ENCODE assay signal across 16 mouse cellular contexts in genomic region chr7:79517581-79518337, GRCm38 (mm10). TPM values are rescaled to one million over a fixed set of nuclear protein-coding genes. Genes with fewer than 3 reads are reported as not detected.
DNase-seq lines count a peak whose midpoint lies in the region; ATAC-seq and TF ChIP-seq lines count a peak whose summit lies in the region.
"Had no signal": no experiment of that assay in that cellular context is flagged by ENCODE, and none has a peak within 500 bp of the region (broad histone marks: within the 10 kb centered on the region; RNA-seq: fewer than 3 reads in every experiment).

No protein-coding gene starts in this region.

- no peak for TF ChIP-seq POLR2A in brain, embryonic 14.5 days (IDR thresholded peaks at IDR 0.05; ENCODE audit: borderline replicate concordance, extremely low read depth, insufficient read depth, insufficient read length, poor library complexity, severe bottlenecking)

- H3K27ac ChIP-seq in hindbrain, embryonic 11.5 days (ENCODE audit: low read depth, low read length) = peak overlapping the region; percentile 99
- H3K27ac ChIP-seq in midbrain, embryonic 14.5 days (replicated peaks; ENCODE audit: low read depth, low read length) = peak overlapping the region; percentile 93
- H3K27ac ChIP-seq: kidney, postnatal 0 days; limb, embryonic 13.5 days; stomach, embryonic 15.5 days had no signal

- H3K4me3 ChIP-seq in hindbrain, embryonic 11.5 days (ENCODE audit: low read depth, low read length) = no peak overlapping the region
- H3K4me3 ChIP-seq in midbrain, embryonic 14.5 days (replicated peaks; ENCODE audit: low read depth, low read length) = no peak overlapping the region
- H3K4me3 ChIP-seq: limb, embryonic 13.5 days; stomach, embryonic 15.5 days had no signal

- peaks cover 17% of the 10 kb centered on the region for H3K27me3 ChIP-seq in hindbrain, embryonic 11.5 days (ENCODE audit: control insufficient read depth, insufficient read depth, low read length)
- peaks cover 4% of the 10 kb centered on the region; the same call in 1 of the 2 replicates for H3K27me3 ChIP-seq in midbrain, embryonic 14.5 days (ENCODE audit: control insufficient read depth, insufficient read depth, low read length)

- TF ChIP-seq CTCF in brain, embryonic 14.5 days (IDR thresholded peaks at IDR 0.05; ENCODE audit: borderline replicate concordance, extremely low read depth, insufficient read depth, insufficient read length) = no peak

- WGBS in hindbrain, embryonic 11.5 days = 46% methylated on average over 5 of the region's 5 CpGs
- 10% methylated on average over 5 of the region's 5 CpGs for WGBS in midbrain, embryonic 14.5 days

- peak overlapping the region; percentile 49 for H3K9ac ChIP-seq in hindbrain, embryonic 11.5 days (ENCODE audit: low read depth, low read length)
- peak overlapping the region; percentile 28; the same call in 1 of the 2 replicates for H3K9ac ChIP-seq in midbrain, embryonic 14.5 days (replicated peaks; ENCODE audit: low read length)
- H3K9ac ChIP-seq: limb, embryonic 13.5 days; stomach, embryonic 15.5 days had no signal

- no peaks in the 10 kb centered on the region for H3K36me3 ChIP-seq in hindbrain, embryonic 11.5 days (ENCODE audit: control insufficient read depth, insufficient read depth, low read length)
- H3K36me3 ChIP-seq in midbrain, embryonic 14.5 days (ENCODE audit: control insufficient read depth, insufficient read depth, low read length) = peaks cover 6% of the 10 kb centered on the region
- H3K36me3 ChIP-seq: limb, embryonic 13.5 days; stomach, embryonic 15.5 days had no signal

- peaks cover 40% of the 10 kb centered on the region for H3K4me1 ChIP-seq in hindbrain, embryonic 11.5 days (replicated peaks; ENCODE audit: control insufficient read depth, insufficient read depth, low read length)
- H3K4me1 ChIP-seq in midbrain, embryonic 14.5 days (ENCODE audit: control insufficient read depth, insufficient read depth, low read length) = peaks cover 83% of the 10 kb centered on the region

- peak; percentile 22 for DNase-seq in 416B (ENCODE audit: low read depth)
- peak; percentile 88 for DNase-seq in brain, embryonic 14.5 days (ENCODE audit: low read depth)
- DNase-seq in hindbrain, embryonic 11.5 days (ENCODE audit: low spot score) = no peak
- peak; percentile 71 for DNase-seq in midbrain, embryonic 14.5 days
- DNase-seq in kidney, postnatal 36 days = no peak
- DNase-seq in urinary bladder, postnatal 4 days (ENCODE audit: low spot score in 2 of 2) = no peak
- DNase-seq in kidney, postnatal 10 days = no peak
- no peak for DNase-seq in spleen, postnatal 10 days (ENCODE audit: low spot score in 2 of 2)
- DNase-seq: gastrocnemius, postnatal 36 days; layer of hippocampus, postnatal 36 days; lung, adult 18-20 months; thymus, postnatal 4 days had no signal

- H3K9me3 ChIP-seq in hindbrain, embryonic 11.5 days (ENCODE audit: control insufficient read depth, low read length) = no peaks in the 10 kb centered on the region
- no peaks in the 10 kb centered on the region for H3K9me3 ChIP-seq in midbrain, embryonic 14.5 days (ENCODE audit: control insufficient read depth, low read length)
- H3K9me3 ChIP-seq: limb, embryonic 13.5 days; stomach, embryonic 15.5 days had no signal

- ATAC-seq in hindbrain, embryonic 11.5 days (ENCODE audit: low FRiP score) = no peak
- ATAC-seq in midbrain, embryonic 14.5 days (ENCODE audit: low FRiP score, low TSS enrichment) = no peak
- ATAC-seq: inflammation-experienced regulatory T-cells, adult 6 months had no signal

- peak overlapping the region; percentile 11; the same call in 1 of the 2 replicates for H3K4me2 ChIP-seq in hindbrain, embryonic 11.5 days (replicated peaks; ENCODE audit: low read depth, low read length)
- H3K4me2 ChIP-seq in midbrain, embryonic 14.5 days (ENCODE audit: low read length) = peak overlapping the region; percentile 37
- H3K4me2 ChIP-seq: limb, embryonic 13.5 days; stomach, embryonic 15.5 days had no signal

RNA-seq across cellular contexts. Expression of gene Polg, which starts 51.6 kb away (rescaled TPM):
- 44.7 and 55.4 TPM in 2 replicates for polyA plus RNA-seq in brain, embryonic 14.5 days (2012; rRNA removed)
- 22.5 and 26.3 TPM in 2 replicates for polyA plus RNA-seq in hindbrain, embryonic 11.5 days (2014; fragmentation: Nextera tagmentation; extraction: Ambion mirVana)
- polyA plus RNA-seq in midbrain, embryonic 14.5 days (2014; fragmentation: Nextera tagmentation; extraction: Ambion mirVana) = 20.2 and 24.7 TPM in 2 replicates

Comparison
In these comparisons a context has a peak if more than half of its experiments do, and no peak if none do; other contexts are left out.
1. DNase-seq: peak in 416B (single experiment), brain, embryonic 14.5 days (single experiment) and midbrain, embryonic 14.5 days (single experiment); none in hindbrain, embryonic 11.5 days (single experiment), kidney, postnatal 36 days (0 of 2), urinary bladder, postnatal 4 days (0 of 2), kidney, postnatal 10 days (single experiment) and spleen, postnatal 10 days (0 of 2).